Mouse (Mus musculus): ENCODE results near the gene Arhgap20. TPM values are rescaled to one million over a fixed set of nuclear protein-coding genes. Genes with fewer than 3 reads are reported as not detected.

The Arhgap20 gene
- total and polyA plus RNA-seq, 2 experiments from 2014 or later = 22.8 to 41.1 TPM

DNA sequence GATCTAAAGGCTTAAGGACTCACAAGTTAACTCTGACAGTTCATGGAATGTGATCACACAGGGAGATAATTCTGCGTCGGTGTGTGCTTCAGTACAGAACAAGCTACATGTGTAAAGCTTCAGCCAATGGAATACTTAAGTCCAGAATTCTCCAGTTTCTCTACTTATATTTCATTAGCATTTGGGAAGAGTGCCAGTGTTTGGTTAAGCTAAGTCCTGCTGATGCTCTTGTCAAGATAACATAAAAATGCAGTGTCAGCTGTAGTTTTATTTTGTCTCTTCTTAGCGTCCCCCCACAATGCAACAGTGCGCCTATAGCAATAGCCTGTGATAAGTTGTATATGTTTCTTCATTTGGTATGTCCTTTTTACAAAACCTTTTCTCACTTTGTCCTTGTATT lies 15.0 kb upstream of the Arhgap20 start:
- 75% methylated on average over 4 of the region's 4 CpGs for WGBS
- no peaks in the 10 kb centered on the region for H3K36me3 ChIP-seq (ENCODE audit: insufficient read depth)
- TF ChIP-seq CTCF (IDR thresholded peaks at IDR 0.05; ENCODE audit: low read depth) = no peak

DNA sequence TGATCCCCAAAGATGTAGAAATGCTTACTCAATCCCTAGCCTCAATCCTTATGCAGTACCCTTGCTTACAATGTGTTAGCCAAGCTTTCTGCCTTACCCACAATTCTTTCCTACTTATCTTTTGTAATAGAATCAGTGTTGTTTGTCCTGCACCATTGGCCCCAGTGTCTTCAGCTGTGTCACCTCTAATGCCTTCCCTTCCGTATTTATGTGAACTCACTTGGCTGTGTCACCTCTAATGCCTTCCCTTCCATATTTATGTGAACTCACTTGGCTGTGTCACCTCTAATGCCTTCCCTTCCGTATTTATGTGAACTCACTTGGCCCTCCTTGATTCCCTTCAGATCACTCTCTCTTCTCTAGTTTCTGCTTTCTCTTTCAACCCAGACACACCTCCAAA lies 4.1 kb upstream of the Arhgap20 start:
- H3K4me3 ChIP-seq (ENCODE audit: low read depth, low read length) = no peak overlapping the region
- WGBS = 66% methylated on average over 2 of the region's 2 CpGs
- DNase-seq = no peak
- H3K36me3 ChIP-seq (ENCODE audit: insufficient read depth) = no peaks in the 10 kb centered on the region
- 0 out of 2 replicates have a peak, but pooled peaks cover 2% of the 10 kb centered on the region for H3K4me1 ChIP-seq (ENCODE audit: insufficient read depth)
- no peaks in the 10 kb centered on the region for H3K9me3 ChIP-seq (ENCODE audit: low read length)
- H3K4me2 ChIP-seq (ENCODE audit: low read depth) = no peak overlapping the region
- no peak overlapping the region for H3K27ac ChIP-seq (ENCODE audit: low read depth, low read length)
- ATAC-seq = no peak
- TF ChIP-seq CTCF (IDR thresholded peaks at IDR 0.05; ENCODE audit: low read depth) = no peak
- no peaks in the 10 kb centered on the region for H3K27me3 ChIP-seq (ENCODE audit: insufficient read depth, low read length)
- no peak overlapping the region for H3K9ac ChIP-seq

More for the DNA sequence above, 15.0 kb upstream of the Arhgap20 start:
- ATAC-seq (no peak), DNase-seq (no peak)
- Histone ChIP-seq H3K4me3 (ENCODE audit: low read depth, low read length) (no peak overlapping the region), H3K4me2 (ENCODE audit: low read depth) (no peak overlapping the region), H3K27ac (ENCODE audit: low read depth, low read length) (no peak overlapping the region), H3K4me1 (ENCODE audit: insufficient read depth) (no peaks in the 10 kb centered on the region), H3K9me3 (ENCODE audit: low read length) (no peaks in the 10 kb centered on the region), H3K9ac (no peak overlapping the region), H3K27me3 (ENCODE audit: insufficient read depth, low read length) (no peaks in the 10 kb centered on the region)

DNA sequence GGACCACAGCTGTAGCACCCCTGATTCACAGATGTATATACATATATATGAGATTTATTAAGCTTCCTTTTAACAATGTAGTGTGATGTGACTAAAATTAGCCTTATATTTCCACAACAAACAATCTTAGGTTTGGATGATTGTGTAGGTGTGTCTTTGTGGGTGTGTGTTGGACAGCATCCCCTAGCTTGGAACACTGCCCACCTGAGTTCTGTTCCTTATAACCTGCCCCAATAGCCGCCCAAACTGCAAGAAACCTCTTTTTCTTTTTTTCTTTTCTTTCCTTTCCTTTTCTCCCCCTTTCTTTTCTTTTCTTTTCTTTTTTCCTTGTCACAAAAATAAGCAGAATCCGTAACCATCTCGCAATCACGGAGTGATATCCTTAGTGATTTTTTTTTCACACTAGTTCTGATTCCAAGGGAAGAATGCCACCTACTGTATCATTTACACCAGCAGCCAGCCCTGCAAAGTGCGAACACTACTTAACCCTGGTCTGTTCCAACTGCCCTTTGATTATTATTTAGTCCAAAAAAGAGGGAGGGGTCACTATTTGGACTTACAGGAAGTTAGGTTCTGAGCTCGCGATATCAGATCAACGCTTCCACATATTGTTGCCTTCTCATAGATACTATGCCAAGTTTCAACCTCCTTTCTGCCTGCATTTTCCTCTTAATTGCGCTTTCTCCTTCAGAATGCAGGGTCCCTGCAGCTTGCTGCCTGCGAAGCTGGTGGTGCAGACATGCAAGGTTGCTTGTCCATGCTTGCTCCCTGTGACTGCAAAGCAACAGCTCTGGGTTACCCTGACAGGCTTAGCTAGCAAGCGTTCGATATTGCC lies 879 bp upstream of the Arhgap20 start:
- Histone ChIP-seq H3K27me3 (ENCODE audit: insufficient read depth, low read length) (no peaks in the 10 kb centered on the region), H3K9ac (peak overlapping the region; percentile 84), H3K36me3 (ENCODE audit: insufficient read depth) (no peaks in the 10 kb centered on the region), H3K27ac (ENCODE audit: low read depth, low read length) (peak overlapping the region; percentile 95), H3K9me3 (ENCODE audit: low read length) (no peaks in the 10 kb centered on the region), H3K4me2 (ENCODE audit: low read depth) (peak overlapping the region; percentile 85), H3K4me1 (ENCODE audit: insufficient read depth) (0 out of 2 replicates have a peak, but pooled peaks cover 5% of the 10 kb centered on the region), H3K4me3 (ENCODE audit: low read depth, low read length) (peak overlapping the region; percentile 68)
- ATAC-seq = peak; percentile 34
- TF ChIP-seq CTCF (IDR thresholded peaks at IDR 0.05; ENCODE audit: low read depth) = peak; percentile 58
- 2% methylated on average over 12 of the region's 12 CpGs for WGBS
- peak; percentile 80 for DNase-seq

DNA sequence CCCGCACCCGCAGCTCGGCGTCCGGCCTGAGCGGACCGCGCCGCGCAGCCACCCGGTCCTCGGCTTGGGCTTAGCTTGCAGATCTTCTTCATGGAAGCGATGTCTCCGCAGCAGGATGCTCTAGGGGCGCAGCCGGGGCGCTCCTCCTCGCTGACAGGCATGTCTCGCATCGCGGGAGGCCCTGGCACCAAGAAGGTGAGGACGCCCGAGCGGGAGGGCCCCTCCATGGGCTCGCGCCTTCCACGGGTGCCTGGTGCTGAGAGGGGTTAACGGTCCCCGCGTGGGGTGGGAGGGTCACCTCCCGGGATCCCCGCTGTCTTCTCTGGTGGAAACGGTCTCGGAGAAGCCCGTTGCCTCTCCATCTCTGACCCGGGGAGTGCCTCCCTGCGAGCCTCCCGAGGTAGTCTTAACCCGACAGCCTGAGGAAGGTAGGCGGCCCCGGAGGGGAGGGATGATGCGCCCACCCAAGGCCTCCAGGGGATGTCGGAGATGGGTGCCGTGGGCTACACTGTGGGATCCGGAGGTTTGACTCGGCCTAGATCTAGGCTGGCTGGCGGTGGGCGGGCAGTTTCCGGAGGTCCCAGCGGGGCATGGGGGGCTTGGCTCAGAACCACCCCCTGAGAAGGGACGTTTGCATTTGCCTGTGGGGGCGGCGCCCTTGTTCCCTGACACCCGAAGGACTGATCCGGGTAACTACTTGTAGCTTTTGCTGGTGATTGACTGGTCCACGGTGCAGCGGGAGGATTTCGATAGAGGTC lies 459 bp downstream of the Arhgap20 start:
- no peaks in the 10 kb centered on the region for H3K9me3 ChIP-seq (ENCODE audit: low read length)
- 0 out of 2 replicates have a peak, but pooled peaks cover 5% of the 10 kb centered on the region for H3K4me1 ChIP-seq (ENCODE audit: insufficient read depth)
- H3K4me3 ChIP-seq (ENCODE audit: low read depth, low read length) = peak overlapping the region; percentile 68
- H3K27ac ChIP-seq (ENCODE audit: low read depth, low read length) = peak overlapping the region; percentile 95
- WGBS = 1% methylated on average over 52 of the region's 58 CpGs
- H3K27me3 ChIP-seq (ENCODE audit: insufficient read depth, low read length) = no peaks in the 10 kb centered on the region
- DNase-seq (no peak), ATAC-seq (peak; percentile 72)
- TF ChIP-seq CTCF (IDR thresholded peaks at IDR 0.05; ENCODE audit: low read depth) = no peak; the same call in 1 of the 2 replicates
- no peaks in the 10 kb centered on the region for H3K36me3 ChIP-seq (ENCODE audit: insufficient read depth)
- peak overlapping the region; percentile 85 for H3K4me2 ChIP-seq (ENCODE audit: low read depth)
- H3K9ac ChIP-seq = peak overlapping the region; percentile 84

DNA sequence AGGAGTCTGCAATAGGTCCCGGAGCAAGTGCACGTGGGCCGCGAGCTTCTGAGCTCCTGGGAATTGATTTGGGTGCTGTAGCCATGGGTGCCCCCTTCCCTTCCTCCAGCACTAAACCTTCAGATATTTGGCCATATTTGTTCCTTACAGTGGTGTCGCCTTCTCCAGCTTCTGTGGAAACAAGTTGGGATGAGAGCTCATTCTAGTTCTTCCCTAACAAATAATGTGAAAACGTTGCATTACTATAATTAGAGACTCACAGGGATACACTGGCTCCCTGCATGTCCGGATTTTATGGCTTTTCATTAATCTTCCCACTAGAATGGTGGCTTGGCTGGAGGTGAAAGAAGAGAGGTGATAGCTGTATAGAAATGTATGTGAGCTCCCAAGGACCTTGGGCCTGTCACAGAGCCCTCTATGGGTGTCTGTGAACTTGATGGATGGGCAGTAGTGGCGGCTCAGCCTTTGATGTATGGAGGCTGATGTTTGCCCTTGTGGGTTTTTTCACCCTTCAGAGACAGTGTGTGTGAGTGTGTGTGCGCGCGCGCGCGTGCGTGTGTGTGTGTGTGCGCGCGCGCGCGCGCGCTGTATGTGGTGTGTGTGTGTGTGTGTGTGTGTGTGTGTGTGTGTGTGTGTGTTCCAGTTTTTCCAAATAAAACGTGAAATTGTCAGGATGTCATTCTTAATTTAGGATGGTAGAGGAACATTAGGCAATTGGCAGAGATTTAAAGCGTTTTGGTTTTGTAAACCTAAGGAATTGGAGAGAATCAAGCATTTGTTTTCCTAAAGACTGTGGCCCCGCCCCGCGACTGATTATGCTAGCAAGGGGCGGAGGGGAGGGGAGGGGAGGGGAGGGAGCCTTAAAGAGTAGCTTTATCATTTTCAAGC lies 1.3 kb downstream of the Arhgap20 start:
- TF ChIP-seq CTCF (IDR thresholded peaks at IDR 0.05; ENCODE audit: low read depth) = no peak; the same call in 1 of the 2 replicates
- Histone ChIP-seq H3K4me1 (ENCODE audit: insufficient read depth) (0 out of 2 replicates have a peak, but pooled peaks cover 5% of the 10 kb centered on the region), H3K4me3 (ENCODE audit: low read depth, low read length) (peak overlapping the region; percentile 68), H3K9ac (peak overlapping the region; percentile 84), H3K27ac (ENCODE audit: low read depth, low read length) (peak overlapping the region; percentile 95), H3K27me3 (ENCODE audit: insufficient read depth, low read length) (no peaks in the 10 kb centered on the region), H3K4me2 (ENCODE audit: low read depth) (peak overlapping the region; percentile 85), H3K9me3 (ENCODE audit: low read length) (no peaks in the 10 kb centered on the region), H3K36me3 (ENCODE audit: insufficient read depth) (no peaks in the 10 kb centered on the region)
- no peak for ATAC-seq
- peak; percentile 81 for DNase-seq
- under 1% methylated on average over 29 of the region's 29 CpGs for WGBS

DNA sequence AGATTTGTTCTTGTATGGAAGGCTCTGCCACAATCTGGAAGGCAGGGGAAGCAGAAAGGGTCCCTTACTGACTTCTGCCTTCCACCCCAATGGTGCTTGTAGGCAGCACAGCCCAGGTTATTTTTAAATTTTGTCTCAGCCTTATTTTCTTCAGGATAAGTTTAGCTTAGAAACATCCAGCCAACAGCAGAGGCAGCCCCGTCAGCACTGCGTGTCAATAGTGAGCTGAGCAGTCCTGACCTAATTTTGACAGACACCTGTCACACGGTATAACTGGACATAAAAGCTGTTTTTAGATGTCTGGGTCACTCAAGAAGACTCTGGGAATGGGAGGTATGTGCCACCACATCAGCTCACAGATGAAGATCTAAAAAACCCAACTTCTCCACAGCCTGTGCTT lies 9.1 kb downstream of the Arhgap20 start:
- H3K27me3 ChIP-seq (ENCODE audit: insufficient read depth, low read length) = no peaks in the 10 kb centered on the region
- H3K4me2 ChIP-seq (ENCODE audit: low read depth) = no peak overlapping the region
- no peaks in the 10 kb centered on the region for H3K36me3 ChIP-seq (ENCODE audit: insufficient read depth)
- no peak for DNase-seq
- H3K4me3 ChIP-seq (ENCODE audit: low read depth, low read length) = no peak overlapping the region
- no peak for ATAC-seq
- no peak for TF ChIP-seq CTCF (IDR thresholded peaks at IDR 0.05; ENCODE audit: low read depth)
- no peaks in the 10 kb centered on the region for H3K9me3 ChIP-seq (ENCODE audit: low read length)
- H3K4me1 ChIP-seq (ENCODE audit: insufficient read depth) = no peaks in the 10 kb centered on the region
- H3K9ac ChIP-seq = no peak overlapping the region
- H3K27ac ChIP-seq (ENCODE audit: low read depth, low read length) = no peak overlapping the region
- 90% methylated on average over 3 of the region's 3 CpGs for WGBS
